Mouse (Mus musculus) heart, adult 2 months (tissue): ENCODE data around the gene Spint4.

Experiments
- CTCF ChIP-seq: fragments of 200-600 bp; IDR thresholded peaks from 2 replicates; pipeline ENCODE4 v1.8.1; 2022; ENCODE audit warnings: antibody characterized with exemption, mild to moderate bottlenecking, moderate library complexity
- EP300 ChIP-seq: fragments of 200-500 bp; IDR thresholded peaks from 2 replicates; pipeline ENCODE4 v1.6.1; 2011; ENCODE audit warnings: low read depth, low read length, control low read depth; ENCODE audit not compliant: insufficient read depth
- POLR2A ChIP-seq: fragments of 200-500 bp; IDR thresholded peaks from 2 replicates; pipeline ENCODE4 v1.6.1; 2011; ENCODE audit warnings: mild to moderate bottlenecking, low read depth, low read length, control low read depth; ENCODE audit not compliant: insufficient read depth

DNA sequence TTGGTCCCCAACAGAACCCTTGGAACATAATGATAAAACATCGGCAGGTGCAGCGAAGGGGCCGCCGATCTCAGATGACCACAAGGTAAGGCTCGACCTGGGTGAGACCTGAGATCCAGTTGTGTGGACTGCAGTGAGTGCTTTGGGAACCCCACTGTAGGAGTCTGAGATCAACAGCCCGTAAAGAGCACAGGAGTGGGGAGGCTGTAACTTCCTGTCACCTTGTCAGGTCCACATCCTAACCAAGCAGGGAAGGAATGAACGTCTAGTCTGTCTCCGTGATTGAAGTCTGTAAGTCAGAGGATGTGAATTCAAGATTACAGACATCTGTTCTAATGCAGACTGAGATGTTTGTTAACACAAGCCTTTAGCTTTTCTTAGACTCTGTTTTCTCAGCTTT is 48.4 kb downstream of the Spint4 start:
- TF ChIP-seq CTCF: no peak
- TF ChIP-seq POLR2A: no peak
- TF ChIP-seq EP300: no peak
